Mouse (Mus musculus) kidney, adult 9 months (tissue): ENCODE results near the gene Baiap2l1.
A peak's percentile ranks its signal among the peaks of the same experiment; 100 is the strongest.
"Not testable (repeated sequence)": the region's sequence is repeated elsewhere in the genome, so short reads cannot be mapped to it uniquely, and the experiment has no call there.

ENCODE experiments used
- DNase-seq: peaks from one replicate; pipeline ENCODE4 v3.0.0; 2022

The Baiap2l1 gene

GRCm38 (mm10) chr5:144344592-144344991, 13.3 kb downstream of the Baiap2l1 start:
- DNase-seq: no peak

GRCm38 (mm10) chr5:144341085-144341484, 16.8 kb downstream of the Baiap2l1 start:
- no peak for DNase-seq

- no peak for DNase-seq
Observed at GRCm38 (mm10) chr5:144338787-144339186, 19.1 kb downstream of the Baiap2l1 start.

GRCm38 (mm10) chr5:144335357-144335756, 22.6 kb downstream of the Baiap2l1 start:
- DNase-seq: not testable (repeated sequence)

GRCm38 (mm10) chr5:144334010-144334409, 23.9 kb downstream of the Baiap2l1 start:
- peak; percentile 26 for DNase-seq

- no peak for DNase-seq
Observed at GRCm38 (mm10) chr5:144322717-144323116, 35.2 kb downstream of the Baiap2l1 start.

- no peak for DNase-seq
Observed at GRCm38 (mm10) chr5:144321681-144322080, 36.2 kb downstream of the Baiap2l1 start.

GRCm38 (mm10) chr5:144318286-144318685, 39.6 kb downstream of the Baiap2l1 start:
- peak; percentile 17 for DNase-seq

GRCm38 (mm10) chr5:144317426-144317825, 40.5 kb downstream of the Baiap2l1 start:
- no peak for DNase-seq

GRCm38 (mm10) chr5:144316442-144316841, 41.5 kb downstream of the Baiap2l1 start:
- DNase-seq: peak; percentile 17

- DNase-seq: peak; percentile 26
Observed at GRCm38 (mm10) chr5:144314731-144315494, 43.0 kb downstream of the Baiap2l1 start.

GRCm38 (mm10) chr5:144313335-144313734, 44.6 kb downstream of the Baiap2l1 start:
- DNase-seq: no peak

- DNase-seq: no peak
Observed at GRCm38 (mm10) chr5:144312183-144312582, 45.7 kb downstream of the Baiap2l1 start.

- DNase-seq: no peak
Observed at GRCm38 (mm10) chr5:144308929-144309328, 49.0 kb downstream of the Baiap2l1 start.

- DNase-seq: no peak
Observed at GRCm38 (mm10) chr5:144303071-144303470, 54.8 kb downstream of the Baiap2l1 start.

- no peak for DNase-seq
Observed at GRCm38 (mm10) chr5:144296090-144296604, 61.8 kb downstream of the Baiap2l1 start.

- DNase-seq: no peak
Observed at GRCm38 (mm10) chr5:144295357-144295756, 62.6 kb downstream of the Baiap2l1 start.

- no peak for DNase-seq
Observed at GRCm38 (mm10) chr5:144294908-144295307, 63.0 kb downstream of the Baiap2l1 start.

GRCm38 (mm10) chr5:144289769-144290440, 68.0 kb downstream of the Baiap2l1 start:
- DNase-seq: no peak

- no peak for DNase-seq
Observed at GRCm38 (mm10) chr5:144288391-144288790, 69.5 kb downstream of the Baiap2l1 start.

- DNase-seq: no peak
Observed at GRCm38 (mm10) chr5:144287267-144287820, 70.6 kb downstream of the Baiap2l1 start.

- DNase-seq: no peak
Observed at GRCm38 (mm10) chr5:144286591-144287266, 71.2 kb downstream of the Baiap2l1 start.

GRCm38 (mm10) chr5:144284599-144284998, 73.3 kb downstream of the Baiap2l1 start:
- DNase-seq: no peak
